Mouse (Mus musculus) kidney, adult 2 months (tissue): ENCODE measurements around the gene Ptprn2. TPM values are rescaled to one million over a fixed set of nuclear protein-coding genes. Genes with fewer than 3 reads are reported as not detected.

Experiments used
- DNase-seq: peaks from one replicate; pipeline ENCODE4 v3.0.0; 2021
- H3K27ac ChIP-seq: fragments of 200-500 bp; 2 replicates; pipeline ENCODE4 v1.5.1; 2012; ENCODE audit warnings: low read depth, low read length, control low read depth, inconsistent platforms; ENCODE audit not compliant: insufficient read depth
- H3K27me3 ChIP-seq: fragments of 200-500 bp; replicated peaks from 2 replicates; pipeline ENCODE4 v1.6.1; 2012; ENCODE audit warnings: mild to moderate bottlenecking, moderate library complexity, low read length, inconsistent platforms; ENCODE audit not compliant: control insufficient read depth, insufficient read depth
- H3K36me3 ChIP-seq: fragments of 200-500 bp; 2 replicates; pipeline ENCODE4 v1.6.1; 2012; ENCODE audit warnings: mild to moderate bottlenecking, moderate library complexity, low read length, inconsistent platforms; ENCODE audit not compliant: control insufficient read depth, insufficient read depth
- H3K4me1 ChIP-seq: fragments of 200-500 bp; 2 replicates; pipeline ENCODE4 v1.6.1; 2011; ENCODE audit warnings: low read length; ENCODE audit not compliant: control insufficient read depth, insufficient read depth
- H3K4me3 ChIP-seq: fragments of 200-500 bp; 2 replicates; pipeline ENCODE4 v1.5.1; 2011; ENCODE audit warnings: mild to moderate bottlenecking, low read depth, low read length, control low read depth; ENCODE audit not compliant: insufficient read depth
- CTCF ChIP-seq: fragments of 200-500 bp; conservative IDR thresholded peaks from 2 replicates; pipeline ENCODE4 v1.5.1; 2011; ENCODE audit warnings: low read depth, mild to moderate bottlenecking, control low read depth, low read length, moderate library complexity, mixed read lengths; ENCODE audit not compliant: insufficient read depth, insufficient read length
- POLR2A ChIP-seq: fragments of 200-500 bp; IDR thresholded peaks from one replicate; pipeline ENCODE4 v1.6.1; 2011; ENCODE audit warnings: low read depth, low read length, control low read depth
- WGBS: fragments of 180-500 bp; shearing (Covaris S2); methylation state at CpG from one replicate; pipeline ENCODE4 v1.1.7; 2018; 5-methylcytosine and 5-hydroxymethylcytosine counted together
- polyA plus RNA-seq: library from polyadenylated mRNA; depleted of rRNA; stranded (reverse); fragments of >200 nt; gene quantifications from 2 replicates; pipeline ENCODE4 v1.2.3, GENCODE M21; 2012

Ptprn2 gene
- polyA plus RNA-seq, 1 experiment = 0.91 TPM

GRCm38 (mm10) chr12:117084702-117085409, 599.3 kb downstream of the Ptprn2 start:
- TF ChIP-seq CTCF (no peak), POLR2A (no peak)
- Histone ChIP-seq H3K36me3 (no peaks in the 10 kb centered on the region), H3K4me1 (no peaks in the 10 kb centered on the region), H3K4me3 (no peak overlapping the region), H3K27me3 (no peaks in the 10 kb centered on the region), H3K27ac (no peak overlapping the region)
- 53% methylated on average over 5 of the region's 5 CpGs for WGBS
- DNase-seq = no peak

- Histone ChIP-seq H3K27me3 (no peaks in the 10 kb centered on the region), H3K27ac (no peak overlapping the region), H3K4me3 (no peak overlapping the region), H3K4me1 (no peaks in the 10 kb centered on the region), H3K36me3 (no peaks in the 10 kb centered on the region)
- TF ChIP-seq CTCF (no peak), POLR2A (no peak)
- DNase-seq = no peak
- WGBS = 82% methylated on average over 1 of the region's 1 CpGs
Observed at GRCm38 (mm10) chr12:117085661-117086335, 600.3 kb downstream of the Ptprn2 start.

- no peaks in the 10 kb centered on the region for H3K27me3 ChIP-seq
- DNase-seq = no peak
- 72% methylated on average over 4 of the region's 4 CpGs for WGBS
- no peaks in the 10 kb centered on the region for H3K36me3 ChIP-seq
- TF ChIP-seq CTCF = no peak
- H3K4me3 ChIP-seq = no peak overlapping the region
- H3K27ac ChIP-seq = no peak overlapping the region
- no peaks in the 10 kb centered on the region for H3K4me1 ChIP-seq
Observed at GRCm38 (mm10) chr12:117092345-117093107, 607.0 kb downstream of the Ptprn2 start.

GRCm38 (mm10) chr12:117095941-117096340, 610.4 kb downstream of the Ptprn2 start:
- Histone ChIP-seq H3K36me3 (no peaks in the 10 kb centered on the region), H3K4me3 (no peak overlapping the region), H3K27ac (no peak overlapping the region), H3K27me3 (no peaks in the 10 kb centered on the region), H3K4me1 (no peaks in the 10 kb centered on the region)
- no peak for TF ChIP-seq CTCF
- no peak for TF ChIP-seq POLR2A
- 67% methylated on average over 6 of the region's 6 CpGs for WGBS
- DNase-seq = no peak

- no peak for DNase-seq
- Histone ChIP-seq H3K27ac (no peak overlapping the region), H3K4me3 (no peak overlapping the region), H3K27me3 (no peaks in the 10 kb centered on the region), H3K36me3 (no peaks in the 10 kb centered on the region), H3K4me1 (no peaks in the 10 kb centered on the region)
- no peak for TF ChIP-seq POLR2A
- no peak for TF ChIP-seq CTCF
Observed at GRCm38 (mm10) chr12:117098295-117098694, 612.8 kb downstream of the Ptprn2 start.

- WGBS = 32% methylated on average over 4 of the region's 4 CpGs
- no peak overlapping the region for H3K27ac ChIP-seq
- H3K27me3 ChIP-seq = no peaks in the 10 kb centered on the region
- H3K36me3 ChIP-seq = no peaks in the 10 kb centered on the region
- no peak for DNase-seq
- H3K4me3 ChIP-seq = no peak overlapping the region
- TF ChIP-seq POLR2A = no peak
- no peak for TF ChIP-seq CTCF
- H3K4me1 ChIP-seq = no peaks in the 10 kb centered on the region
Observed at GRCm38 (mm10) chr12:117106696-117107095, 621.2 kb downstream of the Ptprn2 start.

GRCm38 (mm10) chr12:117107143-117107616, 621.7 kb downstream of the Ptprn2 start:
- WGBS = 20% methylated on average over 16 of the region's 16 CpGs
- no peak overlapping the region for H3K27ac ChIP-seq
- DNase-seq = no peak
- H3K27me3 ChIP-seq = no peaks in the 10 kb centered on the region
- no peaks in the 10 kb centered on the region for H3K36me3 ChIP-seq
- H3K4me1 ChIP-seq = no peaks in the 10 kb centered on the region
- H3K4me3 ChIP-seq = no peak overlapping the region
- TF ChIP-seq CTCF (no peak), POLR2A (no peak)
